Mouse (Mus musculus) thymus, postnatal 4 days (tissue): ENCODE results near the gene Dscaml1.

Experiments
- DNase-seq: peaks from one replicate; pipeline ENCODE4 v3.0.0; 2021

Dscaml1 gene

GRCm38 (mm10) chr9:45788405-45788804 lies 362.0 kb downstream of the Dscaml1 start:
- DNase-seq = no peak

DNA sequence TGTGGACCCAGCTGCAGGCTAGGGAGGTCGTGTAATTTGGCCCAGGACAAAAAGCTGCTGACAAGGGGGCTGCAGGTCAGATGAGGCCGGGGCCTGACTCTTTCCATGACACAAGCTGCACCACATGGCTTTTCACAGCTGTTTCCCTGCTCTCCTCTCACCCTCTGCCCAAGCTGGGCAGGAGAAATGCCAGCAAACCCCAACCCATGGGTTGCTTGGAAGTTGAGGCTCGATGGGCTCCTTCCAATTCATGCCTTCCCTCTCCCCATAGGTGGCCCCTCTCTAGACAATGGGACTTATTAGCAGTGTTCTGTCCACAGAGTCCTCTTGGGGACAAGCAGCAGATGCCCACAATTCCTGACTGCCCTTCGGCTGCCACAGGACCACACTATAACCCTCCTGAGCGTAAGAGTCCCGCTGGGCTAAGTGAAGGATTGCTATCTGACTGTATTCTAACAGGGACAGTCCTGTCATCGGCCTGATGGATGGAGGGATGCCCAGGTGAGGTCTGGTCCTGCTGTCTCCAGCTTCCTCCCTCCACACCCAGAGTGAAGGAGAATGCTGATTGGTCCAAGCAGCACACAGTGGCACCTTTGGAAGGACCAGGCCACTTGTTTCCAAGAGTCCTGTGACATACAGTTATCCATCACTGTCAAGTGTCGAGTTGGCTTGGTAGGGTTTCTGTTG lies 365.2 kb downstream of the Dscaml1 start:
- no peak for DNase-seq

DNA sequence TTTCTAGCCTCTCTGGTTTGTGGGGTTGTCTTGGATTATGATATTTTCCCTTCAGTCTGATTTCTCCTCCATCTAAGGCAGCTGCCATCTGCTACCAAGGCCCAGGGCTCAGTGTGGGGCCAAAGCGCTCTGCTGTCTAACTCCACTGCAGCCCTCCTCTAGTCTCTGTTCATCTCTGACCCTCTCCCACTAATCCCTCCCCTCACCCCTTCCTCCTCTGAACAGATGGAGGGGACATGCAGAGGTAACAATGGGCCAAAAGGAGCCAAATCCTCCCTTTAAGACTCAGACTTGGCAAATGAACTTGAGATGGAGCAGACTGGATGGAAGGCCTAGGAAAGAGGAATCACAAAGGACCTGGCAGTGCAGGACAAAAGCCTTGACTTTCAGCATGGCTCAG lies 365.8 kb downstream of the Dscaml1 start:
- DNase-seq = no peak

GRCm38 (mm10) chr9:45793697-45794096 lies 367.3 kb downstream of the Dscaml1 start:
- DNase-seq = no peak

DNA sequence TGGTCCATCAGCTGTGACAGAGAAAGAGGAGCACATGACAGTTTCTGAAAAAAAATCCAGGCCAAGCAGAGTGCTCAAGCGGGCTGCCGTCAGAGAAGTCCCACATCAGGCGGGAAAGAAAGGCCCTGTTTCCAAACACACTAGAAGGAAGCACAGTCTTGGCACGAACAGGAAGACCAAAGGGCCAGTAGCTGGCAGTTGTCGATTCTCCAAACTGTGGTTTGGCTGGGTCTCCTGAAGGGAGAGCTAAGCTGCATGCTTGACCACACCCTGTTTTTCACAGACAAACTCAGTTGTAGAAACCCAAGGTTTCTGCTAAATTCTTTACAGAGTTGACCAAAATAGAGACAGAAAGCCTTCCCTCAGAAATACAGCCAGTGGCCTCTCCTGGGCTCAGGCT lies 369.3 kb downstream of the Dscaml1 start:
- no peak for DNase-seq

GRCm38 (mm10) chr9:45797271-45797670 lies 370.8 kb downstream of the Dscaml1 start:
- no peak for DNase-seq

DNA sequence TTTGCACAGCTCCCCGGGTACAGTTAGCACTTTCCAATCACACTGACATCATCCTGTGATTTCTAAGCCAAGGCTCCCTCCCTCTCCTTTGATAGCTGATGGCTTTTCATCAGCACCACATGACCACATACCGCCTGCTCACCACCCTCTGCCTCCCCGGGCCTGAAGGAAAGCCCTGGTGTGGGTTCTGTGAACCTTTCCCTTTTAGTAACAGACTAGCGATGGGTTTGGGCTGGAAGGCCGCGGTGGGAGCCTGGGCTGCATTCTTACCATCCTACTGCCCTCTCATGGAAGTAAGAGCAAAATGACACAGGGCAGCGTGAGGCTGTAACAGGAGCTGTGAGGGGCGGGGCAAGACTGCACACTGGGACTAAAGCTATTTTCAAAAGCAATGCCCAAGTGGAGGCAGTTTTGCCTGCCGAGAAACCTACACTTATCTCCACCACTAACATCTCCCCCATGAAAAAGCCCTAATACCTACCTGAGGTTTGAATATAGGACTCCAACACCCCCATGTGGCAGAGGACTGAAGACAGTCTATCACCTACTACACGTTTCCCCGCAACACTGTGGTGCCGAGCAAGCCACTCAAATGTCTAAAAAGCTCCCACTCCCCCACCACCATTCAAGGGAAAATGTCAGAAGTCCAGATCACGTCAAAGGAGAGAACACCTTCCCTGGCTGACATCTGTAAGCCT lies 372.2 kb downstream of the Dscaml1 start:
- DNase-seq = no peak

DNA sequence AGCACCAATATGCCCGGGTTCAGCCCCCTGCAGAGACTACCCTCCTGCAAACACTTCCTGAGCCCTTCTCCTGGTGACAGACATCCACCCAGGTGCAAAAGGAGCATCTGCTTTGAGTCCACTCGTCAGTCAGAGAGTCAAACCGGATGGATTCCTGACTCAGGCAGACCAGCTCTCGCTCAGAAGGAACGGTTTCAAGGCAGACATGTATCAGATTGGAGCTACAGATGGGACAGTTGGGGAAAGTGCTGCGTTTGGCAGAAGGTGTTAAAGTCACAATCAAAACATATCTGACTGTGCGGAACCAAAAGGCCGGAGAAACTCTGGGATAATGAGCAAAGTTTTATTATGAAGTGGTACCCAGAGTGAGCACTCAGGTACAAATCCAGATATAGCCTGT lies 373.0 kb downstream of the Dscaml1 start:
- no peak for DNase-seq
